In genomic region chr16:91442446-91442845, GRCm38 (mm10) we compare ENCODE assay signal across 13 mouse cellular contexts. TPM values are rescaled to one million over a fixed set of nuclear protein-coding genes. Genes with fewer than 3 reads are reported as not detected.
A peak's percentile ranks its signal among the peaks of the same experiment; 100 is the strongest.
DNase-seq lines count a peak whose midpoint lies in the region; ATAC-seq lines count a peak whose summit lies in the region.
"Had no signal": no experiment of that assay in that cellular context is flagged by ENCODE, and none has a peak within 500 bp of the region (broad histone marks: within the 10 kb centered on the region; RNA-seq: fewer than 3 reads in every experiment).

No protein-coding gene starts in this region.

- DNase-seq in midbrain, embryonic 10.5 days (ENCODE audit: low spot score) = no peak
- DNase-seq in c-Kit-positive CD71-positive TER-119-positive erythroid progenitor cells, embryonic 14.5 days (ENCODE audit: low spot score) = peak; percentile 72
- DNase-seq in liver, embryonic 13.5 days = peak; percentile 64
- peak; percentile 77 for DNase-seq in thymus, postnatal 14 days
- no peak for DNase-seq in ovary, postnatal 10 days (ENCODE audit: low spot score)
- DNase-seq in cerebellum, postnatal 14 days = no peak
- DNase-seq: kidney, postnatal 36 days had no signal

- H3K9ac ChIP-seq in midbrain, embryonic 13.5 days (replicated peaks) = no peak overlapping the region
- H3K9ac ChIP-seq in liver, embryonic 13.5 days = peak overlapping the region; percentile 74
- H3K9ac ChIP-seq: heart, embryonic 15.5 days; lung, embryonic 15.5 days; neural tube, embryonic 12.5 days; stomach, embryonic 15.5 days had no signal

- ATAC-seq in midbrain, embryonic 13.5 days = no peak
- ATAC-seq in liver, embryonic 13.5 days (ENCODE audit: low read depth) = peak; percentile 63
- ATAC-seq: Patski had no signal

- no peaks in the 10 kb centered on the region for H3K36me3 ChIP-seq in midbrain, embryonic 10.5 days
- H3K36me3 ChIP-seq in midbrain, embryonic 13.5 days = no peaks in the 10 kb centered on the region
- no peaks in the 10 kb centered on the region for H3K36me3 ChIP-seq in liver, embryonic 13.5 days
- H3K36me3 ChIP-seq: heart, embryonic 15.5 days; lung, embryonic 15.5 days; neural tube, embryonic 12.5 days; stomach, embryonic 15.5 days had no signal

- H3K4me2 ChIP-seq in midbrain, embryonic 13.5 days (replicated peaks) = no peak overlapping the region
- H3K4me2 ChIP-seq in liver, embryonic 13.5 days = peak overlapping the region; percentile 71
- H3K4me2 ChIP-seq: heart, embryonic 15.5 days; lung, embryonic 15.5 days; neural tube, embryonic 12.5 days; stomach, embryonic 15.5 days had no signal

- no peak overlapping the region for H3K4me3 ChIP-seq in midbrain, embryonic 10.5 days
- H3K4me3 ChIP-seq in midbrain, embryonic 13.5 days (replicated peaks) = no peak overlapping the region
- H3K4me3 ChIP-seq in liver, embryonic 13.5 days (replicated peaks) = no peak overlapping the region
- H3K4me3 ChIP-seq: heart, embryonic 15.5 days; lung, embryonic 15.5 days; neural tube, embryonic 12.5 days; stomach, embryonic 15.5 days had no signal

- peak overlapping the region; percentile 50; the same call in 1 of the 2 replicates for H3K27ac ChIP-seq in midbrain, embryonic 10.5 days (replicated peaks)
- H3K27ac ChIP-seq in midbrain, embryonic 13.5 days = no peak overlapping the region
- H3K27ac ChIP-seq in liver, embryonic 13.5 days = peak overlapping the region; percentile 100
- H3K27ac ChIP-seq: neural tube, embryonic 12.5 days; stomach, embryonic 15.5 days had no signal

- no peaks in the 10 kb centered on the region for H3K27me3 ChIP-seq in midbrain, embryonic 10.5 days (ENCODE audit: low read depth, poor library complexity, severe bottlenecking)
- no peaks in the 10 kb centered on the region for H3K27me3 ChIP-seq in midbrain, embryonic 13.5 days
- no peaks in the 10 kb centered on the region for H3K27me3 ChIP-seq in liver, embryonic 13.5 days
- H3K27me3 ChIP-seq: heart, embryonic 15.5 days; lung, embryonic 15.5 days; neural tube, embryonic 12.5 days; Patski; stomach, embryonic 15.5 days had no signal

- WGBS in midbrain, embryonic 10.5 days = 79% methylated on average over 4 of the region's 4 CpGs
- 67% methylated on average over 4 of the region's 4 CpGs for WGBS in midbrain, embryonic 13.5 days
- 17% methylated on average over 4 of the region's 4 CpGs for WGBS in liver, embryonic 13.5 days (ENCODE audit: insufficient replicate concordance)

- H3K9me3 ChIP-seq in midbrain, embryonic 10.5 days (replicated peaks) = no peaks in the 10 kb centered on the region
- no peaks in the 10 kb centered on the region for H3K9me3 ChIP-seq in midbrain, embryonic 13.5 days
- H3K9me3 ChIP-seq in liver, embryonic 13.5 days (replicated peaks) = no peaks in the 10 kb centered on the region
- H3K9me3 ChIP-seq: heart, embryonic 15.5 days; lung, embryonic 15.5 days; neural tube, embryonic 12.5 days; stomach, embryonic 15.5 days had no signal

- no peaks in the 10 kb centered on the region; the same call in 1 of the 2 replicates for H3K4me1 ChIP-seq in midbrain, embryonic 10.5 days
- no peaks in the 10 kb centered on the region for H3K4me1 ChIP-seq in midbrain, embryonic 13.5 days (replicated peaks)
- H3K4me1 ChIP-seq in liver, embryonic 13.5 days (replicated peaks) = peaks cover 92% of the 10 kb centered on the region
- H3K4me1 ChIP-seq: neural tube, embryonic 12.5 days had no signal

RNA-seq across cellular contexts. Expression of gene Il10rb, which starts 36.5 kb away (rescaled TPM):
- 6.9 and 8.9 TPM in 2 replicates for polyA plus RNA-seq in midbrain, embryonic 10.5 days (2016; fragmentation: Nextera tagmentation; extraction: Ambion mirVana)
- 7.1 and 7.6 TPM in 2 replicates for polyA plus RNA-seq in midbrain, embryonic 13.5 days (2015; fragmentation: Nextera tagmentation; extraction: Ambion mirVana)
- 25.0 and 28.1 TPM in 2 replicates for polyA plus RNA-seq in liver, embryonic 13.5 days (2015; fragmentation: Nextera tagmentation; extraction: Ambion mirVana)

RNA-seq across cellular contexts. Expression of gene Ifnar1, which starts 42.6 kb away (rescaled TPM):
- 52.0 and 55.8 TPM in 2 replicates for polyA plus RNA-seq in midbrain, embryonic 10.5 days (2016; fragmentation: Nextera tagmentation; extraction: Ambion mirVana)
- 54.7 and 55.2 TPM in 2 replicates for polyA plus RNA-seq in midbrain, embryonic 13.5 days (2015; fragmentation: Nextera tagmentation; extraction: Ambion mirVana)
- polyA plus RNA-seq in liver, embryonic 13.5 days (2015; fragmentation: Nextera tagmentation; extraction: Ambion mirVana) = 18.0 and 19.1 TPM in 2 replicates

RNA-seq across cellular contexts. Expression of gene Gm21970, which starts 50.9 kb away (rescaled TPM):
- polyA plus RNA-seq in midbrain, embryonic 10.5 days (2016; fragmentation: Nextera tagmentation; extraction: Ambion mirVana) = not detected in 2 replicates
- polyA plus RNA-seq in midbrain, embryonic 13.5 days (2015; fragmentation: Nextera tagmentation; extraction: Ambion mirVana) = not detected in 2 replicates
- not detected in 2 replicates for polyA plus RNA-seq in liver, embryonic 13.5 days (2015; fragmentation: Nextera tagmentation; extraction: Ambion mirVana)
- polyA plus RNA-seq: heart, embryonic 15.5 days; lung, embryonic 15.5 days; neural tube, embryonic 12.5 days; stomach, embryonic 15.5 days had no signal

Comparison
In these comparisons a context has a peak if more than half of its experiments do, and no peak if none do; other contexts are left out.
1. DNase-seq: peak in c-Kit-positive CD71-positive TER-119-positive erythroid progenitor cells, embryonic 14.5 days (single experiment), liver, embryonic 13.5 days (single experiment) and thymus, postnatal 14 days (single experiment); none in midbrain, embryonic 10.5 days (single experiment), ovary, postnatal 10 days (single experiment) and cerebellum, postnatal 14 days (0 of 2).